Mouse (Mus musculus) layer of hippocampus, adult 2 months (tissue): ENCODE data around the gene Pfn1. TPM values are rescaled to one million over a fixed set of nuclear protein-coding genes. Genes with fewer than 3 reads are reported as not detected.

Experiments
- DNase-seq, 2 experiments: peaks; one replicate each; pipeline ENCODE4 v3.0.0; 2022; ENCODE audit warnings: low spot score in 2 of 2
- H3K27ac ChIP-seq: fragments of 200-600 bp; 2 replicates; pipeline ENCODE4 v1.8.1; 2022
- H3K4me3 ChIP-seq: fragments of 200-600 bp; 2 replicates; pipeline ENCODE4 v1.8.1; 2022; ENCODE audit warnings: mild to moderate bottlenecking
- CTCF ChIP-seq: fragments of 200-600 bp; conservative IDR thresholded peaks from 2 replicates; pipeline ENCODE4 v1.8.1; 2022; ENCODE audit warnings: antibody characterized with exemption, mild to moderate bottlenecking, moderate library complexity
- total RNA-seq, 2 experiments: library from RNA; stranded (reverse); gene quantifications; 2 replicates each; pipeline ENCODE4 v1.2.3; 2021

Pfn1 gene
- total RNA-seq, 2 experiments from 2014 or later, result 333 to 349 TPM

GRCm38 (mm10) chr11:70687601-70688199 is 33.3 kb upstream of the Pfn1 start, which contains the start of gene Camta2:
Gene Camta2, minus strand, starts transcription at chr11:70688105.
- TF ChIP-seq CTCF, result peak; percentile 81
- peak; percentile 84 to 89 for DNase-seq

GRCm38 (mm10) chr11:70686901-70687566 is 32.6 kb upstream of the Pfn1 start:
- peak overlapping the region; percentile 94 for H3K4me3 ChIP-seq

More at GRCm38 (mm10) chr11:70687601-70688199, 33.3 kb upstream of the Pfn1 start, which contains the start of gene Camta2:
- peak within 1 kb of the TSS; percentile 100 for H3K27ac ChIP-seq
- H3K4me3 ChIP-seq, result peak within 1 kb of the TSS; percentile 94

GRCm38 (mm10) chr11:70683640-70684039 is 29.2 kb upstream of the Pfn1 start:
- no peak for TF ChIP-seq CTCF
- peak overlapping the region; percentile 100 for H3K27ac ChIP-seq
- no peak for DNase-seq

More at GRCm38 (mm10) chr11:70686901-70687566, 32.6 kb upstream of the Pfn1 start:
- H3K27ac ChIP-seq, result peak overlapping the region; percentile 100
- no peak for TF ChIP-seq CTCF
- peak; percentile 70 to 71 for DNase-seq

GRCm38 (mm10) chr11:70681897-70682581 is 27.6 kb upstream of the Pfn1 start:
- Histone ChIP-seq H3K4me3 (peak overlapping the region; percentile 9; the same call in 1 of the 2 replicates), H3K27ac (peak overlapping the region; percentile 100)
- peak; percentile 65 for TF ChIP-seq CTCF
- DNase-seq, result no peak

More at GRCm38 (mm10) chr11:70683640-70684039, 29.2 kb upstream of the Pfn1 start:
- peak overlapping the region; percentile 23; the same call in 1 of the 2 replicates for H3K4me3 ChIP-seq

GRCm38 (mm10) chr11:70681170-70681569 is 26.7 kb upstream of the Pfn1 start:
- no peak for DNase-seq
- peak overlapping the region; percentile 68 for H3K27ac ChIP-seq
- no peak for TF ChIP-seq CTCF
- no peak overlapping the region for H3K4me3 ChIP-seq

GRCm38 (mm10) chr11:70679894-70680293 is 25.4 kb upstream of the Pfn1 start:
- Histone ChIP-seq H3K27ac (peak overlapping the region; percentile 24; the same call in 1 of the 2 replicates), H3K4me3 (no peak overlapping the region)
- DNase-seq, result no peak
- no peak for TF ChIP-seq CTCF

GRCm38 (mm10) chr11:70679361-70679760 is 24.9 kb upstream of the Pfn1 start:
- TF ChIP-seq CTCF, result no peak
- Histone ChIP-seq H3K27ac (peak overlapping the region; percentile 24; the same call in 1 of the 2 replicates), H3K4me3 (no peak overlapping the region)
- no peak for DNase-seq

- Histone ChIP-seq H3K4me3 (no peak overlapping the region), H3K27ac (peak overlapping the region; percentile 46; the same call in 1 of the 2 replicates)
- no peak for DNase-seq
- no peak for TF ChIP-seq CTCF
Observed at GRCm38 (mm10) chr11:70678576-70678975, 24.1 kb upstream of the Pfn1 start.

- H3K4me3 ChIP-seq, result no peak overlapping the region
- TF ChIP-seq CTCF, result no peak
Observed at GRCm38 (mm10) chr11:70678092-70678491, 23.6 kb upstream of the Pfn1 start.

GRCm38 (mm10) chr11:70674501-70674900 is 20.1 kb upstream of the Pfn1 start:
- DNase-seq, result no peak
- Histone ChIP-seq H3K4me3 (no peak overlapping the region), H3K27ac (peak overlapping the region; percentile 66; the same call in 1 of the 2 replicates)
- no peak for TF ChIP-seq CTCF

More at GRCm38 (mm10) chr11:70678092-70678491, 23.6 kb upstream of the Pfn1 start:
- no peak for DNase-seq
- peak overlapping the region; percentile 46; the same call in 1 of the 2 replicates for H3K27ac ChIP-seq

- no peak for TF ChIP-seq CTCF
- H3K27ac ChIP-seq, result peak overlapping the region; percentile 66; the same call in 1 of the 2 replicates
- no peak for DNase-seq
- no peak overlapping the region for H3K4me3 ChIP-seq
Observed at GRCm38 (mm10) chr11:70674014-70674413, 19.6 kb upstream of the Pfn1 start.

GRCm38 (mm10) chr11:70671333-70672047 is 17.0 kb upstream of the Pfn1 start:
- TF ChIP-seq CTCF, result no peak
- Histone ChIP-seq H3K27ac (peak overlapping the region; percentile 99; the same call in 1 of the 2 replicates), H3K4me3 (no peak overlapping the region)
- no peak for DNase-seq
